Mouse (Mus musculus) adrenal gland, postnatal 25 days (tissue): Measurements from ENCODE around the gene Arid1a. TPM values are rescaled to one million over a fixed set of nuclear protein-coding genes. Genes with fewer than 3 reads are reported as not detected.
"Not testable (repeated sequence)": the region's sequence is repeated elsewhere in the genome, so short reads cannot be mapped to it uniquely, and the experiment has no call there.

Experiments used
- DNase-seq: peaks from one replicate; pipeline ENCODE4 v3.0.0; 2021; ENCODE audit warnings: mixed read lengths
- total RNA-seq: library from RNA; stranded (reverse); gene quantifications from 2 replicates; pipeline ENCODE4 v1.2.3, GENCODE M21; 2021

Arid1a gene
- total RNA-seq, 1 experiment from 2014 or later = 73.6 TPM

DNA sequence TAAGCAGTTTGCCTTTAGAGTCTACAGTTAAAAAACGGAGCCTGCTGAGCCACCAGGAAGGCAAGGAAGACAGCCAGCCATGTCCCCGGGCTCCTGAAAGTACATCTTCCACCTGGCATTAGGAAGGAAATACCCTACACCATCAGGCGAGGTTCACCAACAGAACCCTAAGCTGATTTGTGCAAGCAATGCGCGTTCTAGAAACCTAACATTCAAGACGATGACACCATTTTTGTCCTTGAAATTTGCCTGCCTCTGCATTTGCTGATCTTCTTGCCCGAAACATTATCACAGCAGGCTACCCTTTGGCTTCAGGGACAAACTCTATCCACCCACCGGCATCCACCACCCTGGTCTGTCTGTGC, 82.3 kb downstream of the Arid1a start:
- no peak for DNase-seq

DNA sequence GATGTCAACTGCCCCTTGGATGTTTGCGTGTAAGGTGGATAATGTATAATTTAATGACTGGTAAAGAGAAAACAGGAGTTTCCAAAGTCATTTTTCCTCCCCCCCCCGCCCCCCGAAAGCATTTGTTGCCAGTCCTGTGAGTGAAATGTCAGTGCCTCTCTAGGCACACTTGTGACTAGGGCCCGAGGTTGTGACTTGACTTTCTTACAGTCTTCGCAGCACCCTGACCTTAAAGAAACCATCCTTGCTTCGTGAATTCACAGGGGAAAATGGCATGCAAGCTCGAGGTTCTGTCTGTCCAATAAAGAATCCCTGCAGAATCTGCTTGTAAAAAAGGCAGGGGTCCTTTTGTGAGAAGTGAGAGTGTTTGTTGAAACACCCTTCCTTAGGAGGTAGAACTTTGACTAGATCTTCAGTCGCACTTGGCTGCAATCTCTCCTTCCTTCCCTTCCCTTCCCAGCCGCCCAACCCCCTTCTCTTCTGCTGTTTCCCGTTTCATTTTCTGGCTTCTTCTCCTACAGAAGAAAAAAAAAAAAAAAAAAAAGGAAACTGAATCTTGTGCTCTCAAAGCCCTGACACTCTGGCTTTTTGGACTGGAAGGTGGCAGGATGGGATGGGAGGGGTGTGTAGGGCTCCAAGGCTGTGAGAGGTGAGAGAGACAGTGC, 82.8 kb downstream of the Arid1a start:
- peak; percentile 38 for DNase-seq

DNA sequence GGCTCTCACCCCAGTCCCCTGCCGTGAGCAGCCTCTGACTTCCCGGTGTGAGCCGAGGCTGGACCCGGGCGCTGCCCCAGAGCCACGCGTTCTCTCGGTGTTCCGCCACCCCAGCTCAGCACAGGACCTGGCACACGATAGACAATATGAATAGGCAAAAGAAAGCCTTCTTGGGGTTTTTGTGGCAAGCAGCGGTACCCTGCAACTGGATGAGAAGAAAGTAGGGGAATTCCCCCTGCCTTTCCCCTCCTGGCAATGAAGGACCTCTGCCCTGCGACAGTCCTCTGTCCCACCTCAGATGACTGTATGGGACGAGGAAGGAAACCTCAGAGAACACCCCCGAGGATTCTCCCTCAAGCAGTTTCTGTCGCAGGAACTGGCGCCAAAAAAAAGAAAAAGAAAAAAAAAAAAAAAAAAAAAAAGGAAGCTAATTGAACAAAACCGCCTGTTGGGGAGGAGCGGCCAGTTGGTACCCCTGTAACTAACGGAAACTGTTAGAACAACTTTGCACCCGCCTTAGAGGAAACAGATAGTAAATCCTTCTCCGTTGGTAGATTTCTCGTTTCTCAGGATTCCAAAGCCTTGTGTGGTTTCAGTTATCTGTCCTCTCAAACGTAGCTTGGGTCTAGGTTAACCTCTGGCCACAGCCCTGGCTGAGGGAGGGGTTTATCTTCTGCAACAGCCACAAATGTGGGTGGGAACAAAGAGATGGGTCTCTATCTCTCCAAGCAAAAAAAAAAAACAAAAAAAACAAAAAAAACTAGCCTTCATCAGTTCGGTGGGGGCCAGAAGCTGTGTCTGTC, 83.5 kb downstream of the Arid1a start:
- peak; percentile 21 for DNase-seq

DNA sequence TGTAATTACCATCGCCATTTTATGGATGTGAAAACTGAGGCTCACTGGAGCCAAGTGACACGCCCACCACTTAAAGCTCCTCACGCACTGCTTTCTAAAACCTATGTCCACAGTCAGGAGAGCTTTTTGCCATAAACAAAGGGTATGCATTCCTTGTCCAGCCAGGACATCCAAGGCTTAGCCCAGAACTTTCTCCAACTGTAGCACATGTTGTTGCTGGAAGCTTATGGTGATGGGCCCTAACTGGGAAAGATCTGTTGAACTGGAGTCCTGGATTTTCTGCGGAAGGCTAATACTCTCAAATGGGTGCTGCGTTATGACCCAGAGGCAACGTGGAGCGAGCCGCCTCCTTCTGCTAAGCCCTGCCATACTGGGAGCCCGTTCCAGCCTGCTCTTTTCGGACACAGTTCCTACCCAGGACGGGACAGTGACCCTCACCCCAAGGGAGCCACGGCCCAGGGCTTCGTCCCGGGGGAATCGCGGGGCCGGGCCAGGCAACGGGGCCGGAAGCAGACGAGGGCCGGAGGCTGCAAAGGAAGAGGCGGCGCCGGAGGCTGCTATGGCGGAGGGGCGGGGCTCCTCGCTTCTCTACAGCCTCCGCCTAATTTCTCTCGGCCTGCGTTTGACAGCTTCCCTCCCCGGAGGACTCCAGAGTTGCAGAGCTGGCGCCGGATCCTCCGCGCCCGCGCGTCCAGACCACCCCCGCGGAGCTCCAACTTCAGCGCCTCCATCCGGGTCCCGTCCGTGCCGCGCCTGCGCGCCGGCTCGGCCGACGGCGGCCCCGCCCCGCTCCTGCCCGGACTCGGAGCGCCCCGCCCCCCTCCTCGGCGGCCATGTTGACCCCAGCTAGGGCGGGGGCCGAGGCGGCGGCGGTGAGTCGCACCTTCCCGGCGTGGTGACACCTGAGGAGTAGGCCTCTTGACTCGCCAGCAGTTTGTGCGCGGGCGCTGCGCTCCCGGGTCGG, 84.4 kb downstream of the Arid1a start, which contains the start of gene Pigv:
TSS of gene Pigv (minus strand) at position 767 of the 964 bp plus-strand sequence.
- peak; percentile 96 for DNase-seq

DNA sequence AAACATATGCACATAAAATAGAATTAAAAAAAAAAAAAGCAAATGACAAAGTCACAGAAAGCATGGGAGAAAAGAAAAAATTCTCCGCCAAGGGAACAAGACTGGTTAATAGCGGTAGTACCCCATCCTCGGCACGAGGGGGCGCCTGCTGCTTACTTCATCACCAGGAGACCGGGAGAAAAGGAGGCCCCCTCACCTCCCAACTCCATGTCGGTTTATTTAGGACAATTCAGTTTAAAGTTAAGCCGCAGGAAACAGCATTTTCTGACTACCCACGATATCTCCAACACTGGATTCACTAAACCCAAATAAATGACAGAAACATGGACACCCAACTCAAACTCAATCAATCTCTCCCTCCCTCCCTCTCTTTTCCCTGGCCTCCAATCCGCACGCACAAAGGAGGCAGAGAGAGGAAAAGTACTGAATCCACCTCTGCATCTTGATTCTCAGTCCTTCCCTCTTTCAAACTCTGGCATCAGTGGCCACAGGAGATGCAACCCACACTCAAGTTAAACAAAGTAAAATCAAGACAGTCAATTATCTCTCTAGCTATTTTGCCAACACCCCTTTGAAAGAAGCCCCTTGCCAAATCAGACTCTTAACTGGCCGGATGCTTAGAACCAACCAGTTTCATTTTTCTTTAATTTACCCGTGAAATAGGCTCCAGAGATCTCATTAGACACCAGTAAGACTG, 85.2 kb downstream of the Arid1a start:
- peak; percentile 83 for DNase-seq

DNA sequence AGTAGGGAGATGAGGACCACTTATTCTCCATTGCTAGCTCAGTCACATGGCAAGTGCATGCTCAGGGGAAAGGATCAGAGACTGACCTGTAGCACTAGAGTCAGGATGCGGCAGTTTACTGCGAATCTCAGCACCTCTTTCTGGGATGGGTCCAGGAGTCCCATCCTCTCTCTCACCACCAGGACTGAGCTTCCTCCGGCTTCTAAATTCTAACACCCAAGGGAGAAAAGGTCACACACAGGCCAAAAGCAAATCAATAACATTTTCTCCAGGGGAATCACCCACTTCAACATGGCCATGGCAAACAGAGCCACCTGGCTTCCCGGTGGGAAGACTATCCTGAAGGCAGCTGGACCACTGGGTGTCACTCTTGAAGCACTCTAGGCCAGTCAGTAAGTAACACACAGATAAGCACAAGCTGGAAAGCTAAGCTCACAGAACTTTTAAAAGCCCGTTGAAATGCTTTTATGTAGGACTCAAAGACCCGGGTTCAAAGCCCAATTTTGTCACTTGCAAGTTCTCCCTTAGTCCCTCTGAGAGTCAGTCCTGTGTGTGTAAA, 86.8 kb downstream of the Arid1a start:
- no peak for DNase-seq

DNA sequence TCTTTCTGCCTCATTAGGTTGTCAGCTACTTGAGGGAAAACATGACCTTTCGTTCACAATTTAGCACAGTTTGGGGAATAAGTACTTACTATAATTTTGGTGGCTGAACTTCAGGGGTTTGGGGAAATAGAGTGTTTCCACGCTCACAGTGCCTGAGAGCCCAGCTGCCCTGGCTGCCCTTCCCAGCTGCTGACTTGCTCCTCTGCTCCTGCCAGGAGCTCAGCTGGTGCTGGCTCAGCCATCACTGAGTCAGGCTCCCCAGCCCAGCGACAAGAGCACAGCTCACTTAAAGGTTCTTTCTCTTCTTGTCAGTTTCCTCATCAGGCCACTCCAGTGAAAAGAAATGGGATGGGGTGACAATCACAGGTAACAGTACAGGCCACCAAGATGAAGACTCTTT, 88.0 kb downstream of the Arid1a start:
- no peak for DNase-seq

DNA sequence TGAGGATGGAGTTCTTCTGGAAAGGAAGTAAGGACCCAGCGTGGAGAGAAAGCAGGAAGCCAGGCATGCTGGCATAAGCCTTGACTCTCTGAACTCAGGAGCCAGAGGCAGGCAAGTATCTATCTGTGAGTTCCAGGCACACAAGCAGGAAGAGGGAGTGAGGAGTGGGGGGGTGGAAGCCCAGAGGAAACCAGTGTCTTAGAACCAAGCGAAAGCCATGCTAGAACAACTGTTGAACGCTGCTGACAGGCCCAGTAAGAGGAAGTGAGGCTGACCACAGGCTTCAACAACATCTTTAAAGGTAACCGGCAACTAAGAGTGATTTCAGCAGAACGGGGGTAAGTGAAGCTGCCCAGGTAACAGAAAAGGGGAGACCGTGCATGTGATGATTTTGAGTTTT, 90.4 kb downstream of the Arid1a start:
- DNase-seq = no peak

DNA sequence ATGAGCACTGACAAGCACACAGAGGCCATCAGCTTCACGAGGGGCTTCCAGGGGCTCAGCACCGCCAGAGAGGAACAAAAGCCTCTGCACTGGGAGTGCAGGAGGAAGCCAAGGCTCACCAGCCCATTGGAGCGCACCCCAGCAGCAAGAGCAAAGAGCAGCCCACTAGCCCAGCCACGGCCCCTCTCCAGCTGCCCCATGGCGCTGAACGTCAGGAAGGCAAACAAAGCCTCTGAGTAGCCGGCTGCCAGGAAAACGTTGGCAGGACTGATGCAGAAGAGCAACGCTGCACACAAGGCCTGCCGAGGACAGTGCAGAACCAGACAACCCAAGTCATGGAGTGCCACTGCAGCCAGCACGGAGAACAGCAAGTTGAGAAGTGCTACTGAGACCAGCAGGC, 91.5 kb downstream of the Arid1a start:
- DNase-seq = no peak

DNA sequence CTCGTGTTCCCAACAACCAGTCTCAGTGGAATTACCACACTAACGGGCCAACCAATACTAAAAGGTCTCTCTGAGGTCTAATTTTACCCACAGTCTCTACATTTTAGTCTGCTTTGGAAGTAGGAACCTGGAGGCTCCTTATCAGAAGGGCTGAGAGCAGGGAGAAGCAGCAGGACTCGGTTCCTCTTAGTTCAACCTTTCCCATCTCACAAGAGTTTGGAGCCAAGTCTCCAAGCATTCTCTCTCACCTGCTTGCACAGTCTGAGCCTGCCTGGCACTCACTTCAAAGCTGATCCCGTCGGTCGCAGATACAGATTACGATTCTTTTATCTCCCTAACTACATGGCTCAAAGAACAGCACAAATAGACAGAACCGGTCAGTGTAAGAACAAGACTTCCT, 93.6 kb downstream of the Arid1a start:
- DNase-seq = no peak

DNA sequence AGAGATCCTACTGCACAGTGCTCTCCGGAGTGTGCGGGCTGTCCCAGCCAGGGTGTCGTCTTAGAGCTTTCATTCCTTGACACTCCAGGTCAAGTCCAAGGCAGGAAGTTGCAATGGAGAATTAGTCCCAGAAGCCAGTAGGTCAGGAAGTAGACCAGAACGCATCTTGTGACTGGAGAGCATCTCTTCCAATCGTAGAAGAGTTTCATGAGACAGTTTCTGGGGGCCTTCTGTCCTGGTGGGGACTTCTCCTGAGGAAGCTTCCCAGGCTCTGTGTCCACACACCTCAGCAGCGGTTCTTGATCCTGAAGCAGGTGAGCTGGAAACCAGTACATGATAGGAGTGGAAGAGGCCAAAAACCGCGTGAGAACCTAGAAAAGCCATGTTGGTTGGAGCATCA, 94.1 kb downstream of the Arid1a start:
- DNase-seq = no peak

DNA sequence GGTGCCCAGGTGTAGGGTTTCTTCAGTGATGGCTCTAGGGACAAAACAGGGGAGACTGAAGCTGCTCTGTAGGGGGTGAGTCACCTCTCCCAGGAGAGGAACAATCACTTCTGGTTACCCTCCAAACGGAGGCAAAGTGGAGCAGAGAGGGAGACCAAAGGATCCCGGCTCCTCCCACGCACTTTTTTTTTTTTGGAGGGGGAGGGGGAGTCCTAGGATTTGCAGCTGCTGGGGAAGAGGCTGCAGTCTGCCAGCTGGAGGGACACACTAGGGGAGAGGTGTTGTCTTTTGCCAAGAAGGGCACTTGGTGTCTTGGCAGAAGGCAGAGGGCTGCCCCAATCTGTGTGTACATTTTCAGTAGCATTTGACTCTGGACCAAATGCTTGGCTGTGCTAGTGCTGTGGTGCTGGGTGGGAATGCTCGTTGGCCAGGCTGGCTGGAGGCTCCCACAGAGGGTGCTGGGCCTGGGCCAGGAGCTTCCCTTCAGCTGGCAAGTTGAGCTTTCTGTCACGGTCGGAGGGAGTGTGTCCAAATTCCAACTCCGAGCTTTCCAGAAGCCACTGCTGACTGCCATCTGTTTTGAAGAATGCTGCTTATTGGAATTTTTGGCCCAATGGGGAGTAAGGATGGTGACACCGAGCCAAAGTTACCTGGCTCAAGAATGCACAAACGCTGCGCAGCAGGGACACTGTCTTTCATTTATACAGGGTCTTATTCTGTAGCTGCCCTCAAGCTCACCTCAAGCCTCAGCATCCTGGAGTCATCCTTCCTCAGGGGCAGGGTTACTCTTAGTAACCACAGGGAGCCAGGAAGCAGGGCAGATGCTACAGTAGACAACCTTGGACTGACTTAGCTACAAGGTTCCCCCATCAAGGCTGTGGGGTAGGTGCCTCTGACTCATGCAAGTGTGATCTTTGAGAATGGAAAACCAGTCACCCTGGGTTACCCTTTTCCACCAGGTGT, 96.1 kb downstream of the Arid1a start:
- DNase-seq = peak; percentile 82

DNA sequence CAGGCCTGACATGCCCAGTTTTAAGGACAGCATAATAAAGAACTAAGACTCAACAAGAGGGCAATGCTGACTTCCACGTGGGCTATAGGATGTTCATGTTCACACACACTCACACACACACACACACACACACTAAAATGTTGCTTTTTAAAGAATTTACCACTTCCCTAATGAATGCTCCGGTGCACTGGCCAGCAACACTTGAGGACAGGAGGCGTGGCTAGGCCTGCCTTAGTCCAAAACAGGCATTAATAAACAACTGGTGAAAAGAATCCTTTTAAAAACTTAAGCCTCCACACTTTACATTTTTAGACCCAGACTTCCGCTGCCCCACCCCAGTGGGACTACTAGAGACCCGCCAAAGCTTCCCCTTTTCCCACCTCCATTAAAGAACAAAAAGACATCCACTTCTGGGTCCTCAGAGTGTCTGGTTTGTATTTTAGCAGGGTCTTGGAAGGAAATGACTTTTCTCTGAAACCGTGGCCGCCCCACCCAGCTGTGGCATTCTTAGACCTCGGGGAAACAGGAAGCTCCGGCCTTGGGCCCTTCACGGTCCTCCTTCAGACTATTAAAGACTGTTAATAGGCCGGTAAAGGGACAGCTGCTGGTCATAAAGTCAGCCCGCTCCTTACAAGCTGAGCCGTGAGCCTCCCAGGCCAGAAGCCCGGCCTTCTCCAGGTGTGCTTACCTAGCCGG, 96.9 kb downstream of the Arid1a start:
- DNase-seq = no peak

DNA sequence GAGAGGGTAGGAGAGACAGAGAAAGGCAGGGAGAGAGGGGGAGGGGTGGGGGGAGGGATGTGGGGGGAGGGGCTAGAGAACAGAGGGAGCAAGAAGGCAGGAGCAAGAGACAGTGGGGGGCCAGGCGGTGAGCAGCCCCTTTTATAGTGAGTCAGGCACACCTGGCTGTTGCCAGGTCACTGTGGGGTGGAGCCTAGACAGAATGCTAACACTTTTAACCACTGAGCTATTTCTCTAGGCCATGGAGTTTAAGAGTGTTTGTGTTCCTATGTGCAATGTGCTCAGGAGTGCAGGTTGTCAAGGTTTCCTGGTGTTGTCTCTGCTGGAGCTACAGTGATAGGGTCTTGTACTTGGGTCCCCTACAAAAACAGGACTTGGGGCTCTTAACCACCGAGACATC, 97.8 kb downstream of the Arid1a start:
- DNase-seq = no peak

DNA sequence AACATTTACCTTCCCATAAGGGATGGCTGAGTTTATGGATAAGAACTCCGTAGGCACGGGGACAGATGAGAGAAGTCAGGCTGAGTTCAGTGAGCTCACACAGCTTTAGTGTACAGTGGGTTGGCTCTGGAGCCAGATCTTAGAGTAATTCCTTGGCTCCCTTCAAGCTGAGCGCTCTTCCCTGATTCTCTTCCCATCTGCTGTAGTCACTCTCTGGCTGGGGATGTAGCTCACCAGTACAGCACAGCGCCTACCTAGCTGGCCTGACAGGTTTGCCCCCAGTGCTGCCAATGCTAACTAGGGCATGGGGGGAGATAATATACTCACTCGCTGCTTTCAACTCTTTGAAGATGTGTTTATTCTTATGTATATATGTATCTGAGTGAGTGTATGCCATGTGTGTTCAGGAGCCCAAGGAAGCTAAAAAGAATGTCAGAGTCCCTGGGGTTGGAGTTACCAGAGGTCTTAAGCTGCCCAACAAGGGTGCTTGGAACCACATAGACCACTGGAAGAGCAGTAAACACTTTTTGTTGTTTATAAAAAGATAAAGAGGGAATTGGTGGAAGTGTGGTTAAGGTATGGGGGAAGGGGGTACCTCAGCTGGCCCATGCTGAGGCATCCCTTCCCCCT, 98.6 kb downstream of the Arid1a start:
- DNase-seq = no peak

DNA sequence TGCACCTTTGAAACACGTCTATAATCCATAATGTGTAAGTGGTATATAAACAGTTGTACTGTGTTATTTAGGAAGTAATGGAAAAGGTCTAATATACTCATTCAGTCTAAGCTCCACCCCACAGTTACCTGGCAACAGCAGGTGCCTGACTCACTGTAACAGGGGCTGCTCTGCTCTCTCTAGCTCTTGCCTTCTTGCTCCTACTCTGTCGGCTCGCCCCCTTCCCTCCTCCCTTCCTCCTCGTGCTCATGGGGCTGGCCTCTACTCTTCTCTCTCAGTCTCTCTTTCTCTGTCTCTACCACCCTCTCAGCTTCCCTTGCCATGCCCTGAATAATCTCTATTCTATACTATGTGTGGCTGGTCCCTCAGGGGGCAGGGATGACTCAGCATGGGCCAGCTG, 99.6 kb downstream of the Arid1a start:
- DNase-seq = no peak

DNA sequence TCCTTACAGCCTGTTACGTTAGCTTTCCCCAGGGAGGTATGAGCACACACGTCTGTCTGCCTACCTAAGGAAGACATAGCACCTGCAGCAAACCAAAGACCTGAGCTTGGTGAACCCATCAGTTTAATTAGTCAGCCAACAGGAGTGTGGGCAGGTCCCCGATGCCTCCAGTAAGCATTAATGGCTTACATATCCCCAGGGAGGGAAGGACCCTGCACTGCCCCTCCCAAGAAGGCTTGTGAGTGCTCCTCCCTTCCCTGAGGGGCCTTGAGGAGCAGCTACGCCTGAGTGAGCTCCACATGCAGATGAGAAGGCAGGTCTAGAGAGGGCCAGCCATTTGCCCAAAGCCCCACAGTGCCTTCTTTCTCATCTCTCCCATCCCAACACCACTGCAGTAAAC, 100.3 kb downstream of the Arid1a start:
- DNase-seq = no peak

DNA sequence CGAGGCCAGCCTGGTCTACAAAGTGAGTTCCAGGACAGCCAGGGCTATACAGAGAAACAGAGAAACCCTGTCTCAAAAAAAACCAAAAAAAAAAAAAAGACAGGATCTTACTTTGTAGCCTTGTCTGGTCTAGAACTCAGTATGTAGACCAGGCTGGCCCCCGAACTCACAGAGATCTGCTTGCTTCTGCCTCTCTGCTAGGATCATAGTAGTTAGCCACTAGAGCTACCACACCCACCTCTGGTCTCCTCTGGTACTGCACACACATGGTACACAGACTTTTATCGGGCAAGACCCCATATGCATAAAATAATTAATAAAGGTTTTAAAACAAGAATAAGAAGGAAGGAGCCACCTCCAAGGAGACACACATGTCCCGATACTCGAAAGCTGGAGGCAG, 102.5 kb downstream of the Arid1a start:
- DNase-seq = not testable (repeated sequence)

DNA sequence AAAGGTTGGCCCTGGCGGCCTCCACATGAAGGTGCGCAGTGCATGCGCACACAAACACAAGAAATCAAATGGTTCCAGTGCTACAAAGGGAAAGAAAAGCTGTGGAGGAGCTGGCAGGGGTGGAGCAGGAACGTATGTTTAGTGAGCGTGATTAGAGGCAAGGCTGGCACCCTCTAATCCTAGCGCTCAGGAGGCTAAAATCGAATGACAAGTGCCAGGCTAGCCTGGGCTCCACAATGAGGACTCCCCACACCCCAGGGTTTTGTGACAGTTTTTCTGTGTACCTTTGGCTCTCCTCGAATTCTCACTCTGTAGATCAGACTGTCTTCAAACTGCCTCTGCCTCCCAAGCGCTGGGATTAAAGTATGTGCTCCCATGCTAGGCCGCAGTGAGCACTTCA, 103.8 kb downstream of the Arid1a start:
- no peak for DNase-seq
